Mouse (Mus musculus) small intestine, adult 2 months (tissue): ENCODE measurements at regions not wholly inside any gene's neighbourhood (a gene's known extent, or its start where the extent isn't known, plus 50 kb on each side); places are given as distances from the start of the nearest gene placed in this dataset.

Experiments used
- CTCF ChIP-seq: fragments of 200-500 bp; IDR thresholded peaks from 2 replicates; pipeline ENCODE4 v1.5.1; 2012; ENCODE audit warnings: low read depth, mild to moderate bottlenecking, control low read depth, inconsistent platforms, low read length, moderate library complexity, mixed read lengths; ENCODE audit not compliant: insufficient replicate concordance, insufficient read length; ENCODE audit errors: extremely low read depth
- POLR2A ChIP-seq: fragments of 200-500 bp; IDR thresholded peaks from 2 replicates; pipeline ENCODE4 v1.6.1; 2012; ENCODE audit warnings: low read depth, mild to moderate bottlenecking, control low read depth, inconsistent platforms, low read length, moderate library complexity

DNA sequence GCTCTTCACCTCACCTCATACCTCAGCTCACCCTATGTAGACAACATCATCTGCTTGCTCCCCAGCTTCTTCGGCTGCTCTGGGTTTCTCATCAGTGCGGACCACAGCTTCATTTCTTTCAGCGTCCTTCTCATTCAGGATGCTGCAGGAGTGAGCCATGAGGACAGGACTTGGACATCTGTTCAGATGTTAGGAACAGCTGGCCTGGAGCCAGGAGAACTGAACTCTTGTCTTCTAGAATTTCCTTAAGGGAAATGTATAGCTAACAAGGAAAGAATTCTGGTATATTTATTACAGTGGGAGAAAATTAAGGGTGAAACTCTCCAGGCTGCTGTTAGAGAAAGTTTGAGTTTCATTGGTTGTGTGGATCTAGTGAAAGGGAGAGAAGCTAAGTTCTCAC, 167.1 kb downstream of the Drd1 start:
- TF ChIP-seq POLR2A (no peak), CTCF (no peak)
